Mouse (Mus musculus) thymus, adult 2 months (tissue): ENCODE data around the gene Mid1. TPM values are rescaled to one million over a fixed set of nuclear protein-coding genes. Genes with fewer than 3 reads are reported as not detected.
A peak's percentile ranks its signal among the peaks of the same experiment; 100 is the strongest.
"Not testable (repeated sequence)": the region's sequence is repeated elsewhere in the genome, so short reads cannot be mapped to it uniquely, and the experiment has no call there.

Experiments used
- DNase-seq: peaks from one replicate; pipeline ENCODE4 v3.0.0; 2021
- H3K27ac ChIP-seq: fragments of 200-500 bp; 2 replicates; pipeline ENCODE4 v1.5.1; 2012; ENCODE audit warnings: low read length, control low read depth; ENCODE audit not compliant: control insufficient read depth, insufficient read depth
- H3K27me3 ChIP-seq: fragments of 200-500 bp; 2 replicates; pipeline ENCODE4 v1.6.1; 2012; ENCODE audit warnings: mild to moderate bottlenecking, low read length, moderate library complexity, mixed read lengths; ENCODE audit not compliant: control insufficient read depth, insufficient read depth
- H3K36me3 ChIP-seq: fragments of 200-500 bp; 2 replicates; pipeline ENCODE4 v1.6.1; 2012; ENCODE audit warnings: mild to moderate bottlenecking, low read length, moderate library complexity; ENCODE audit not compliant: control insufficient read depth, insufficient read depth
- H3K4me1 ChIP-seq: fragments of 200-500 bp; replicated peaks from 2 replicates; pipeline ENCODE4 v1.6.1; 2012; ENCODE audit warnings: low read length; ENCODE audit not compliant: control insufficient read depth, insufficient read depth
- H3K4me3 ChIP-seq: fragments of 200-500 bp; 2 replicates; pipeline ENCODE4 v1.5.1; 2012; ENCODE audit warnings: mild to moderate bottlenecking, low read length, control low read depth, moderate library complexity; ENCODE audit not compliant: control insufficient read depth, insufficient read depth
- WGBS: fragments of 180-500 bp; shearing (Covaris S2); methylation state at CpG from one replicate; pipeline ENCODE4 v1.1.7; 2018; 5-methylcytosine and 5-hydroxymethylcytosine counted together
- polyA plus RNA-seq: library from polyadenylated mRNA; depleted of rRNA; stranded (reverse); fragments of >200 nt; gene quantifications from 2 replicates; pipeline ENCODE4 v1.2.3, GENCODE M21; 2012

The Mid1 gene
- polyA plus RNA-seq, 1 experiment, result 10.4 TPM

- H3K36me3 ChIP-seq, result peaks cover 12% of the 10 kb centered on the region; the same call in 1 of the 2 replicates
- not testable (repeated sequence) for H3K4me3 ChIP-seq, H3K27ac ChIP-seq, H3K4me1 ChIP-seq, H3K27me3 ChIP-seq
- 95% methylated on average over 56 of the region's 56 CpGs for WGBS
- DNase-seq, result peak; percentile 63
Observed at GRCm38 (mm10) chrX:169988571-169989218, 303.7 kb downstream of the Mid1 start.

- H3K4me1 ChIP-seq, H3K4me3 ChIP-seq, H3K27me3 ChIP-seq, H3K27ac ChIP-seq, DNase-seq: not testable (repeated sequence)
- 85% methylated on average over 8 of the region's 8 CpGs for WGBS
- peaks cover 12% of the 10 kb centered on the region; the same call in 1 of the 2 replicates for H3K36me3 ChIP-seq
Observed at GRCm38 (mm10) chrX:169989219-169989595, 304.2 kb downstream of the Mid1 start.

- peak; percentile 93 for DNase-seq
- 80% methylated on average over 56 of the region's 56 CpGs for WGBS
- H3K27me3 ChIP-seq, H3K4me1 ChIP-seq, H3K36me3 ChIP-seq: not testable (repeated sequence)
- Histone ChIP-seq H3K27ac (peak overlapping the region; percentile 61), H3K4me3 (peak overlapping the region; percentile 28)
Observed at GRCm38 (mm10) chrX:169989691-169990631, 305.0 kb downstream of the Mid1 start.

- not testable (repeated sequence) for H3K36me3 ChIP-seq, H3K4me3 ChIP-seq, H3K4me1 ChIP-seq, H3K27me3 ChIP-seq
- DNase-seq, result peak; percentile 100
- 13% methylated on average over 12 of the region's 28 CpGs for WGBS
- H3K27ac ChIP-seq, result peak overlapping the region; percentile 9; the same call in 1 of the 2 replicates
Observed at GRCm38 (mm10) chrX:169991128-169991873, 306.3 kb downstream of the Mid1 start.

- not testable (repeated sequence) for H3K4me3 ChIP-seq, H3K4me1 ChIP-seq, H3K27me3 ChIP-seq, H3K36me3 ChIP-seq, H3K27ac ChIP-seq
- WGBS, result 23% methylated on average over 5 of the region's 15 CpGs
- DNase-seq, result peak; percentile 70
Observed at GRCm38 (mm10) chrX:169992086-169992930, 307.3 kb downstream of the Mid1 start.

GRCm38 (mm10) chrX:169992951-169993547, 308.1 kb downstream of the Mid1 start:
- H3K4me1 ChIP-seq, H3K27ac ChIP-seq, H3K4me3 ChIP-seq, H3K27me3 ChIP-seq, H3K36me3 ChIP-seq: not testable (repeated sequence)
- WGBS, result no CpG with 5 or more reads among the region's 8 CpGs
- DNase-seq, result peak; percentile 58

- H3K36me3 ChIP-seq, H3K4me3 ChIP-seq, H3K27ac ChIP-seq, H3K27me3 ChIP-seq, H3K4me1 ChIP-seq: not testable (repeated sequence)
- peak; percentile 82 for DNase-seq
- 16% methylated on average over 2 of the region's 33 CpGs for WGBS
Observed at GRCm38 (mm10) chrX:169994011-169994865, 309.2 kb downstream of the Mid1 start.

- DNase-seq, H3K36me3 ChIP-seq, H3K27me3 ChIP-seq, H3K27ac ChIP-seq, H3K4me3 ChIP-seq, H3K4me1 ChIP-seq: not testable (repeated sequence)
- WGBS, result 21% methylated on average over 2 of the region's 2 CpGs
Observed at GRCm38 (mm10) chrX:169994866-169995711, 310.1 kb downstream of the Mid1 start.
